Mouse (Mus musculus) liver, postnatal 0 days (tissue): Measurements from ENCODE around the gene Tlnrd1.
A peak's percentile ranks its signal among the peaks of the same experiment; 100 is the strongest.

Source experiments
- CTCF ChIP-seq: sonication (generic); IDR thresholded peaks from 2 replicates; pipeline ENCODE4 v1.5.1; 2016; ENCODE audit warnings: antibody characterized with exemption, low read depth
- EP300 ChIP-seq: IDR thresholded peaks from 2 replicates; pipeline ENCODE4 v1.6.1; 2016; ENCODE audit warnings: antibody characterized with exemption, low read depth, mild to moderate bottlenecking

- TF ChIP-seq CTCF (no peak), EP300 (peak; percentile 48; the same call in 1 of the 2 replicates)
Measured at GRCm38 (mm10) chr7:83842486-83843259, 41.4 kb downstream of the Tlnrd1 start.
